Comparison of ENCODE assay signal across 8 mouse cellular contexts in genomic region chr1:128243996-128244726, GRCm38 (mm10). TPM values are rescaled to one million over a fixed set of nuclear protein-coding genes. Genes with fewer than 3 reads are reported as not detected.
DNase-seq lines count a peak whose midpoint lies in the region; ATAC-seq and TF ChIP-seq lines count a peak whose summit lies in the region.

No protein-coding gene starts in this region.

- H3K4me1 ChIP-seq in forebrain, embryonic 10.5 days = peaks cover 22% of the 10 kb centered on the region
- H3K4me1 ChIP-seq in heart, embryonic 15.5 days (replicated peaks) = peaks cover 10% of the 10 kb centered on the region
- peaks cover 6 to 10% of the 10 kb centered on the region in 2 experiments for H3K4me1 ChIP-seq in liver, embryonic 14.5 days (replicated peaks; ENCODE audit: control insufficient read depth in 2 of 2, insufficient read depth in 2 of 2, low read length in 1 of 2)
- 0 out of 2 replicates have a peak, but pooled peaks cover 3% of the 10 kb centered on the region for H3K4me1 ChIP-seq in neural tube, embryonic 11.5 days (ENCODE audit: control insufficient read depth, insufficient read depth, low read length)
- no peaks in the 10 kb centered on the region for H3K4me1 ChIP-seq in stomach, postnatal 0 days (replicated peaks; ENCODE audit: control insufficient read depth, insufficient read depth)

- under 1% methylated on average over 71 of the region's 71 CpGs for WGBS in forebrain, embryonic 10.5 days
- WGBS in heart, embryonic 15.5 days = under 1% methylated on average over 71 of the region's 71 CpGs
- under 1% methylated on average over 71 of the region's 71 CpGs for WGBS in liver, embryonic 14.5 days (ENCODE audit: insufficient replicate concordance)
- WGBS in neural tube, embryonic 11.5 days = under 1% methylated on average over 69 of the region's 71 CpGs
- WGBS in stomach, postnatal 0 days = under 1% methylated on average over 65 of the region's 71 CpGs

- DNase-seq in CD8-positive naive resting alpha-beta T cell, adult 2 months (ENCODE audit: low read depth in 2 of 2, low spot score in 2 of 2) = peak; percentile 97
- peak; percentile 98 for DNase-seq in c-Kit-positive CD71-negative TER-119-negative erythroid progenitor cells, embryonic 14.5 days (ENCODE audit: low read depth)
- DNase-seq in forebrain, embryonic 10.5 days (ENCODE audit: extremely low spot score, low spot score) = peak; percentile 98
- peak; percentile 97 to 99 for DNase-seq in kidney, postnatal 25 days
- peak; percentile 92 to 96 (median 92) for DNase-seq in liver, embryonic 14.5 days (ENCODE audit: low read depth in 3 of 3, low spot score in 3 of 3)
- DNase-seq in neural tube, embryonic 11.5 days (ENCODE audit: low spot score) = peak; percentile 98
- peak; percentile 99 for DNase-seq in stomach, postnatal 0 days (ENCODE audit: low spot score)

- TF ChIP-seq EP300 in liver, embryonic 14.5 days (IDR thresholded peaks at IDR 0.05; ENCODE audit: low read depth) = no peak
- TF ChIP-seq EP300 in stomach, postnatal 0 days (optimal IDR thresholded peaks at IDR 0.05) = no peak

- H3K36me3 ChIP-seq in forebrain, embryonic 10.5 days (replicated peaks) = peaks cover 17% of the 10 kb centered on the region
- H3K36me3 ChIP-seq in heart, embryonic 15.5 days = no peaks in the 10 kb centered on the region
- no peaks in the 10 kb centered on the region for H3K36me3 ChIP-seq in liver, embryonic 14.5 days (replicated peaks; ENCODE audit: control insufficient read depth, insufficient read depth, low read depth)
- H3K36me3 ChIP-seq in neural tube, embryonic 11.5 days (ENCODE audit: control insufficient read depth, insufficient read depth, low read length) = no peaks in the 10 kb centered on the region
- H3K36me3 ChIP-seq in stomach, postnatal 0 days (ENCODE audit: control insufficient read depth, insufficient read depth, low read length) = no peaks in the 10 kb centered on the region

- H3K9me3 ChIP-seq in forebrain, embryonic 10.5 days = no peaks in the 10 kb centered on the region
- no peaks in the 10 kb centered on the region for H3K9me3 ChIP-seq in heart, embryonic 15.5 days (replicated peaks)
- H3K9me3 ChIP-seq in liver, embryonic 14.5 days (ENCODE audit: control insufficient read depth, low read length) = no peaks in the 10 kb centered on the region
- no peaks in the 10 kb centered on the region for H3K9me3 ChIP-seq in neural tube, embryonic 11.5 days (ENCODE audit: control insufficient read depth, low read length)
- no peaks in the 10 kb centered on the region for H3K9me3 ChIP-seq in stomach, postnatal 0 days (ENCODE audit: control insufficient read depth, low read length)

- peak overlapping the region; percentile 83 for H3K4me3 ChIP-seq in forebrain, embryonic 10.5 days
- H3K4me3 ChIP-seq in heart, embryonic 15.5 days = peak overlapping the region; percentile 84
- peak overlapping the region; percentile 78 to 80 for H3K4me3 ChIP-seq in liver, embryonic 14.5 days (ENCODE audit: insufficient read depth in 1 of 2, low read depth in 2 of 2, low read length in 2 of 2)
- peak overlapping the region; percentile 69 for H3K4me3 ChIP-seq in neural tube, embryonic 11.5 days (ENCODE audit: low read depth, low read length)
- peak overlapping the region; percentile 77 for H3K4me3 ChIP-seq in stomach, postnatal 0 days (ENCODE audit: low read depth, low read length)

- H3K27ac ChIP-seq in forebrain, embryonic 10.5 days = peak overlapping the region; percentile 94
- peak overlapping the region; percentile 93 for H3K27ac ChIP-seq in heart, embryonic 15.5 days
- H3K27ac ChIP-seq in liver, embryonic 14.5 days = peak overlapping the region; percentile 72
- H3K27ac ChIP-seq in neural tube, embryonic 11.5 days (ENCODE audit: low read depth, low read length) = peak overlapping the region; percentile 80
- H3K27ac ChIP-seq in stomach, postnatal 0 days (replicated peaks) = peak overlapping the region; percentile 94

- H3K4me2 ChIP-seq in heart, embryonic 15.5 days = peak overlapping the region; percentile 72
- H3K4me2 ChIP-seq in liver, embryonic 14.5 days (ENCODE audit: low read depth) = peak overlapping the region; percentile 90
- peak overlapping the region; percentile 67 for H3K4me2 ChIP-seq in neural tube, embryonic 11.5 days (ENCODE audit: low read depth)
- peak overlapping the region; percentile 88 for H3K4me2 ChIP-seq in stomach, postnatal 0 days (replicated peaks; ENCODE audit: low read depth)

- ATAC-seq in heart, embryonic 15.5 days (replicated peaks; ENCODE audit: insufficient number of reproducible peaks, insufficient read depth, low FRiP score, low read depth) = peak; percentile 95
- ATAC-seq in liver, embryonic 14.5 days (ENCODE audit: insufficient read depth) = peak; percentile 93
- ATAC-seq in neural tube, embryonic 11.5 days (ENCODE audit: insufficient read depth, low FRiP score, low TSS enrichment) = peak; percentile 96
- peak; percentile 98 for ATAC-seq in stomach, postnatal 0 days (ENCODE audit: low FRiP score, low TSS enrichment)

- no peak for TF ChIP-seq CTCF in liver, embryonic 14.5 days (IDR thresholded peaks at IDR 0.05; ENCODE audit: low read depth)
- 0 out of 2 replicates have a peak, but pooled peaks have one; percentile 15 for TF ChIP-seq CTCF in stomach, postnatal 0 days (IDR thresholded peaks at IDR 0.05; ENCODE audit: low read depth)

- H3K27me3 ChIP-seq in forebrain, embryonic 10.5 days (ENCODE audit: poor library complexity, severe bottlenecking) = no peaks in the 10 kb centered on the region
- H3K27me3 ChIP-seq in heart, embryonic 15.5 days = no peaks in the 10 kb centered on the region
- H3K27me3 ChIP-seq in liver, embryonic 14.5 days (ENCODE audit: control insufficient read depth, insufficient read depth, low read length) = no peaks in the 10 kb centered on the region
- H3K27me3 ChIP-seq in neural tube, embryonic 11.5 days (ENCODE audit: control insufficient read depth, insufficient read depth, low read length) = no peaks in the 10 kb centered on the region
- H3K27me3 ChIP-seq in stomach, postnatal 0 days (ENCODE audit: control insufficient read depth, insufficient read depth, low read length) = no peaks in the 10 kb centered on the region

- H3K9ac ChIP-seq in heart, embryonic 15.5 days = peak overlapping the region; percentile 91
- peak overlapping the region; percentile 76 for H3K9ac ChIP-seq in liver, embryonic 14.5 days (replicated peaks)
- peak overlapping the region; percentile 82 for H3K9ac ChIP-seq in neural tube, embryonic 11.5 days (ENCODE audit: low read length)
- H3K9ac ChIP-seq in stomach, postnatal 0 days (ENCODE audit: low read length) = peak overlapping the region; percentile 89

RNA-seq across cellular contexts. Expression of gene Ubxn4, which starts 0.4 kb away (rescaled TPM):
- 54.9 and 62.5 TPM in 2 replicates for polyA plus RNA-seq in forebrain, embryonic 10.5 days (2016; fragmentation: Nextera tagmentation; extraction: Ambion mirVana)
- 55.0 and 57.6 TPM in 2 replicates for polyA plus RNA-seq in heart, embryonic 15.5 days (2015; fragmentation: Nextera tagmentation; extraction: Ambion mirVana)
- 9.8 and 14.9 TPM in 2 replicates for polyA plus RNA-seq in liver, embryonic 14.5 days (2012; rRNA removed)
- 27.2 and 32.8 TPM in 2 replicates for polyA plus RNA-seq in liver, embryonic 14.5 days (2014; fragmentation: Nextera tagmentation; extraction: Ambion mirVana)
- 56.5 and 64.6 TPM in 2 replicates for polyA plus RNA-seq in neural tube, embryonic 11.5 days (2014; fragmentation: Nextera tagmentation; extraction: Ambion mirVana)
- polyA plus RNA-seq in stomach, postnatal 0 days (2015; fragmentation: Nextera tagmentation; extraction: Ambion mirVana) = 54.5 and 62.4 TPM in 2 replicates

Comparison
In these comparisons a context has a peak if more than half of its experiments do, and no peak if none do; other contexts are left out.
1. Peak in every context shown above with its lines: DNase-seq, ATAC-seq, H3K4me3 ChIP-seq and H3K27ac ChIP-seq.